Mouse (Mus musculus) lung, embryonic 15.5 days (tissue): Measurements from ENCODE around the gene Stxbp5. TPM values are rescaled to one million over a fixed set of nuclear protein-coding genes. Genes with fewer than 3 reads are reported as not detected.

Source experiments
- ATAC-seq: fragments of 200-750 bp; cut with Nextera tagmentation; 2 replicates; pipeline ENCODE4 v1.8.0; 2017; ENCODE audit warnings: moderate number of reproducible peaks, borderline replicate concordance; ENCODE audit not compliant: low FRiP score, low TSS enrichment; ENCODE audit errors: extremely low read depth
- H3K27ac ChIP-seq: fragments of 300-500 bp; sonication (generic); 2 replicates; pipeline ENCODE4 v1.5.1; 2015; ENCODE audit warnings: moderate library complexity, mild to moderate bottlenecking, inconsistent platforms
- H3K27me3 ChIP-seq: fragments of 300-500 bp; sonication (generic); 2 replicates; pipeline ENCODE4 v1.6.1; 2015; ENCODE audit warnings: inconsistent platforms
- H3K36me3 ChIP-seq: fragments of 300-500 bp; sonication (generic); 2 replicates; pipeline ENCODE4 v1.6.1; 2015; ENCODE audit warnings: inconsistent platforms
- H3K4me1 ChIP-seq: fragments of 300-500 bp; sonication (generic); 2 replicates; pipeline ENCODE4 v1.6.1; 2015; ENCODE audit warnings: inconsistent platforms
- H3K4me2 ChIP-seq: fragments of 300-500 bp; sonication (generic); 2 replicates; pipeline ENCODE4 v1.6.1; 2015; ENCODE audit warnings: inconsistent platforms, mild to moderate bottlenecking, moderate library complexity
- H3K4me3 ChIP-seq: fragments of 300-500 bp; sonication (generic); 2 replicates; pipeline ENCODE4 v1.5.1; 2015; ENCODE audit warnings: mild to moderate bottlenecking, inconsistent platforms
- H3K9ac ChIP-seq: fragments of 300-500 bp; sonication (generic); 2 replicates; pipeline ENCODE4 v1.6.1; 2015; ENCODE audit warnings: inconsistent platforms
- H3K9me3 ChIP-seq: fragments of 300-500 bp; sonication (generic); 2 replicates; pipeline ENCODE4 v1.6.1; 2016; ENCODE audit warnings: inconsistent platforms
- WGBS: fragments of 180-500 bp; shearing (Covaris S2); methylation state at CpG from one replicate; pipeline ENCODE4 v1.1.7; 2015; 5-methylcytosine and 5-hydroxymethylcytosine counted together
- polyA plus RNA-seq: library from polyadenylated mRNA; unstranded; fragments of >200 nt; fragmentation: Nextera tagmentation; extraction: Ambion mirVana; gene quantifications from 2 replicates; pipeline ENCODE4 v1.2.1, GENCODE M21; 2015

Stxbp5 gene
- polyA plus RNA-seq, 1 experiment from 2014 or later = 3.9 TPM

GRCm38 (mm10) chr10:9732065-9732749, 168.7 kb downstream of the Stxbp5 start:
- WGBS = 76% methylated on average over 9 of the region's 9 CpGs
- Histone ChIP-seq H3K27ac (no peak overlapping the region), H3K27me3 (no peaks in the 10 kb centered on the region), H3K9me3 (no peaks in the 10 kb centered on the region), H3K4me3 (no peak overlapping the region), H3K4me2 (no peak overlapping the region), H3K4me1 (no peaks in the 10 kb centered on the region), H3K9ac (no peak overlapping the region), H3K36me3 (no peaks in the 10 kb centered on the region)
- no peak for ATAC-seq

- H3K36me3 ChIP-seq = no peaks in the 10 kb centered on the region
- H3K4me1 ChIP-seq = peaks cover 6% of the 10 kb centered on the region; the same call in 1 of the 2 replicates
- H3K9me3 ChIP-seq = no peaks in the 10 kb centered on the region
- WGBS = 51% methylated on average over 9 of the region's 11 CpGs
- no peak overlapping the region for H3K4me3 ChIP-seq
- ATAC-seq = peak; percentile 66; the same call in 1 of the 2 replicates
- no peak overlapping the region for H3K9ac ChIP-seq
- no peak overlapping the region for H3K27ac ChIP-seq
- H3K4me2 ChIP-seq = no peak overlapping the region
- H3K27me3 ChIP-seq = no peaks in the 10 kb centered on the region
Measured at GRCm38 (mm10) chr10:9722519-9723303, 178.2 kb downstream of the Stxbp5 start.

- Histone ChIP-seq H3K4me3 (no peak overlapping the region), H3K9me3 (no peaks in the 10 kb centered on the region), H3K27ac (no peak overlapping the region), H3K36me3 (no peaks in the 10 kb centered on the region), H3K4me1 (peaks cover 6% of the 10 kb centered on the region; the same call in 1 of the 2 replicates), H3K9ac (no peak overlapping the region), H3K4me2 (no peak overlapping the region), H3K27me3 (no peaks in the 10 kb centered on the region)
- no peak for ATAC-seq
- 69% methylated on average over 5 of the region's 5 CpGs for WGBS
Measured at GRCm38 (mm10) chr10:9720027-9720426, 180.9 kb downstream of the Stxbp5 start.

GRCm38 (mm10) chr10:9718086-9718485, 182.8 kb downstream of the Stxbp5 start:
- Histone ChIP-seq H3K27ac (no peak overlapping the region), H3K27me3 (no peaks in the 10 kb centered on the region), H3K4me1 (peaks cover 6% of the 10 kb centered on the region; the same call in 1 of the 2 replicates), H3K9ac (no peak overlapping the region), H3K4me3 (no peak overlapping the region), H3K9me3 (no peaks in the 10 kb centered on the region), H3K36me3 (no peaks in the 10 kb centered on the region), H3K4me2 (no peak overlapping the region)
- WGBS = 40% methylated on average over 5 of the region's 5 CpGs
- peak; percentile 55; the same call in 1 of the 2 replicates for ATAC-seq

Other genes with a start within 250 kb of the Stxbp5 start
- 9.1 and 9.5 TPM in 2 replicates for gene Samd5, start 225.9 kb downstream of the Stxbp5 start, polyA plus RNA-seq